Mouse (Mus musculus): ENCODE data around the gene Arhgap22. TPM values are rescaled to one million over a fixed set of nuclear protein-coding genes. Genes with fewer than 3 reads are reported as not detected.
A peak's percentile ranks its signal among the peaks of the same experiment; 100 is the strongest.

Arhgap22 gene
- polyA plus RNA-seq, 1 experiment from 2014 or later, result 10.7 TPM

GRCm38 (mm10) chr14:33248741-33249140 is 34.9 kb downstream of the Arhgap22 start:
- H3K4me3 ChIP-seq, result no peak overlapping the region
- H3K36me3 ChIP-seq, result no peaks in the 10 kb centered on the region
- no peak for ATAC-seq (ENCODE audit: borderline replicate concordance, extremely low read depth, low FRiP score, low TSS enrichment)
- no peaks in the 10 kb centered on the region for H3K9me3 ChIP-seq
- whole genome bisulfite sequencing, result 79% methylated on average over 5 of the region's 5 CpGs
- H3K4me2 ChIP-seq, result no peak overlapping the region
- H3K9ac ChIP-seq, result no peak overlapping the region
- H3K27ac ChIP-seq, result no peak overlapping the region
- peaks cover 10% of the 10 kb centered on the region for H3K4me1 ChIP-seq
- peaks cover 11% of the 10 kb centered on the region; the same call in 1 of the 2 replicates for H3K27me3 ChIP-seq

- ATAC-seq (ENCODE audit: borderline replicate concordance, extremely low read depth, low FRiP score, low TSS enrichment), result peak; percentile 48; the same call in 1 of the 2 replicates
- WGBS, result 2% methylated on average over 30 of the region's 30 CpGs
Measured at GRCm38 (mm10) chr14:33250215-33250939, 36.6 kb downstream of the Arhgap22 start.

GRCm38 (mm10) chr14:33250956-33251745 is 37.3 kb downstream of the Arhgap22 start:
- H3K27ac ChIP-seq, result no peak overlapping the region
- peak overlapping the region; percentile 27; the same call in 1 of the 2 replicates for H3K4me3 ChIP-seq
- no peak overlapping the region; the same call in 1 of the 2 replicates for H3K9ac ChIP-seq
- peaks cover 11% of the 10 kb centered on the region; the same call in 1 of the 2 replicates for H3K27me3 ChIP-seq
- peak overlapping the region; percentile 59 for H3K4me2 ChIP-seq
- WGBS, result 11% methylated on average over 9 of the region's 13 CpGs
- H3K4me1 ChIP-seq, result peaks cover 10% of the 10 kb centered on the region
- no peaks in the 10 kb centered on the region for H3K9me3 ChIP-seq
- no peak for ATAC-seq (ENCODE audit: borderline replicate concordance, extremely low read depth, low FRiP score, low TSS enrichment)
- H3K36me3 ChIP-seq, result no peaks in the 10 kb centered on the region

More at GRCm38 (mm10) chr14:33250215-33250939, 36.6 kb downstream of the Arhgap22 start:
- Histone ChIP-seq H3K9ac (peak overlapping the region; percentile 1; the same call in 1 of the 2 replicates), H3K4me3 (peak overlapping the region; percentile 27), H3K27ac (no peak overlapping the region), H3K4me2 (peak overlapping the region; percentile 59), H3K27me3 (peaks cover 11% of the 10 kb centered on the region; the same call in 1 of the 2 replicates), H3K36me3 (no peaks in the 10 kb centered on the region), H3K4me1 (peaks cover 10% of the 10 kb centered on the region), H3K9me3 (no peaks in the 10 kb centered on the region)

- no peaks in the 10 kb centered on the region for H3K36me3 ChIP-seq
- no peak overlapping the region for H3K9ac ChIP-seq
- H3K4me1 ChIP-seq, result no peaks in the 10 kb centered on the region
- H3K27ac ChIP-seq, result no peak overlapping the region
- no peaks in the 10 kb centered on the region for H3K9me3 ChIP-seq
- H3K27me3 ChIP-seq, result no peaks in the 10 kb centered on the region; the same call in 1 of the 2 replicates
- WGBS, result 42% methylated on average over 5 of the region's 5 CpGs
- ATAC-seq (ENCODE audit: borderline replicate concordance, extremely low read depth, low FRiP score, low TSS enrichment), result no peak
- no peak overlapping the region for H3K4me3 ChIP-seq
- H3K4me2 ChIP-seq, result no peak overlapping the region
Measured at GRCm38 (mm10) chr14:33258256-33258655, 44.4 kb downstream of the Arhgap22 start.

GRCm38 (mm10) chr14:33260131-33260530 is 46.3 kb downstream of the Arhgap22 start:
- 82% methylated on average over 6 of the region's 6 CpGs for WGBS
- H3K9me3 ChIP-seq, result no peaks in the 10 kb centered on the region
- no peaks in the 10 kb centered on the region for H3K36me3 ChIP-seq
- no peak overlapping the region for H3K9ac ChIP-seq
- no peaks in the 10 kb centered on the region; the same call in 1 of the 2 replicates for H3K27me3 ChIP-seq
- no peak overlapping the region for H3K4me3 ChIP-seq
- no peak overlapping the region for H3K4me2 ChIP-seq
- H3K27ac ChIP-seq, result no peak overlapping the region
- H3K4me1 ChIP-seq, result no peaks in the 10 kb centered on the region
- no peak for ATAC-seq (ENCODE audit: borderline replicate concordance, extremely low read depth, low FRiP score, low TSS enrichment)

GRCm38 (mm10) chr14:33264795-33265194 is 51.0 kb downstream of the Arhgap22 start:
- no peaks in the 10 kb centered on the region for H3K4me1 ChIP-seq
- H3K9ac ChIP-seq, result no peak overlapping the region
- H3K27me3 ChIP-seq, result no peaks in the 10 kb centered on the region; the same call in 1 of the 2 replicates
- no peak overlapping the region for H3K4me3 ChIP-seq
- H3K9me3 ChIP-seq, result no peaks in the 10 kb centered on the region
- H3K4me2 ChIP-seq, result no peak overlapping the region
- no peaks in the 10 kb centered on the region for H3K36me3 ChIP-seq
- H3K27ac ChIP-seq, result no peak overlapping the region
- WGBS, result 87% methylated on average over 13 of the region's 13 CpGs
- ATAC-seq (ENCODE audit: borderline replicate concordance, extremely low read depth, low FRiP score, low TSS enrichment), result no peak

- no peak overlapping the region for H3K27ac ChIP-seq
- no peaks in the 10 kb centered on the region for H3K4me1 ChIP-seq
- no peaks in the 10 kb centered on the region for H3K9me3 ChIP-seq
- no peak overlapping the region for H3K4me3 ChIP-seq
- H3K27me3 ChIP-seq, result no peaks in the 10 kb centered on the region; the same call in 1 of the 2 replicates
- H3K9ac ChIP-seq, result no peak overlapping the region
- ATAC-seq (ENCODE audit: borderline replicate concordance, extremely low read depth, low FRiP score, low TSS enrichment), result no peak
- 54% methylated on average over 2 of the region's 2 CpGs for WGBS
- no peaks in the 10 kb centered on the region for H3K36me3 ChIP-seq
- H3K4me2 ChIP-seq, result no peak overlapping the region
Measured at GRCm38 (mm10) chr14:33276240-33276639, 62.4 kb downstream of the Arhgap22 start.

GRCm38 (mm10) chr14:33278374-33278773 is 64.5 kb downstream of the Arhgap22 start:
- Histone ChIP-seq H3K4me2 (no peak overlapping the region), H3K9ac (no peak overlapping the region), H3K9me3 (no peaks in the 10 kb centered on the region), H3K27me3 (no peaks in the 10 kb centered on the region; the same call in 1 of the 2 replicates), H3K4me1 (no peaks in the 10 kb centered on the region), H3K4me3 (no peak overlapping the region), H3K36me3 (no peaks in the 10 kb centered on the region), H3K27ac (no peak overlapping the region)
- 78% methylated on average over 2 of the region's 2 CpGs for WGBS
- no peak for ATAC-seq (ENCODE audit: borderline replicate concordance, extremely low read depth, low FRiP score, low TSS enrichment)

- 85% methylated on average over 2 of the region's 2 CpGs for WGBS
- no peak for ATAC-seq (ENCODE audit: borderline replicate concordance, extremely low read depth, low FRiP score, low TSS enrichment)
- Histone ChIP-seq H3K36me3 (no peaks in the 10 kb centered on the region), H3K27ac (no peak overlapping the region), H3K4me2 (no peak overlapping the region), H3K27me3 (no peaks in the 10 kb centered on the region; the same call in 1 of the 2 replicates), H3K4me1 (no peaks in the 10 kb centered on the region), H3K4me3 (no peak overlapping the region), H3K9me3 (no peaks in the 10 kb centered on the region), H3K9ac (no peak overlapping the region)
Measured at GRCm38 (mm10) chr14:33280921-33281320, 67.1 kb downstream of the Arhgap22 start.

GRCm38 (mm10) chr14:33282447-33282846 is 68.6 kb downstream of the Arhgap22 start:
- Histone ChIP-seq H3K36me3 (no peaks in the 10 kb centered on the region), H3K9ac (no peak overlapping the region), H3K27me3 (no peaks in the 10 kb centered on the region; the same call in 1 of the 2 replicates), H3K4me2 (no peak overlapping the region), H3K4me3 (no peak overlapping the region), H3K4me1 (no peaks in the 10 kb centered on the region), H3K27ac (no peak overlapping the region), H3K9me3 (no peaks in the 10 kb centered on the region)
- ATAC-seq (ENCODE audit: borderline replicate concordance, extremely low read depth, low FRiP score, low TSS enrichment), result no peak
- WGBS, result 85% methylated on average over 4 of the region's 4 CpGs

- Histone ChIP-seq H3K4me2 (no peak overlapping the region), H3K27ac (no peak overlapping the region), H3K9ac (no peak overlapping the region), H3K4me3 (no peak overlapping the region), H3K27me3 (no peaks in the 10 kb centered on the region; the same call in 1 of the 2 replicates), H3K36me3 (no peaks in the 10 kb centered on the region), H3K4me1 (0 out of 2 replicates have a peak, but pooled peaks cover 5% of the 10 kb centered on the region), H3K9me3 (no peaks in the 10 kb centered on the region)
- no peak for ATAC-seq (ENCODE audit: borderline replicate concordance, extremely low read depth, low FRiP score, low TSS enrichment)
- 68% methylated on average over 4 of the region's 4 CpGs for WGBS
Measured at GRCm38 (mm10) chr14:33287920-33288319, 74.1 kb downstream of the Arhgap22 start.
